Mouse (Mus musculus): Measurements from ENCODE around the gene Kalrn. TPM values are rescaled to one million over a fixed set of nuclear protein-coding genes. Genes with fewer than 3 reads are reported as not detected.
A peak's percentile ranks its signal among the peaks of the same experiment; 100 is the strongest.

Gene Kalrn
- polyA plus RNA-seq, 1 experiment = 309 TPM

GRCm38 (mm10) chr16:34591934-34592333 lies 18.6 kb upstream of the Kalrn start:
- Histone ChIP-seq H3K4me1 (peaks cover 3% of the 10 kb centered on the region; the same call in 1 of the 2 replicates), H3K36me3 (replicated peaks; ENCODE audit: low read length) (no peaks in the 10 kb centered on the region), H3K4me3 (replicated peaks) (no peak overlapping the region), H3K9me3 (no peaks in the 10 kb centered on the region), H3K27me3 (replicated peaks) (peaks cover 11% of the 10 kb centered on the region)
- TF ChIP-seq FLI1 (IDR thresholded peaks at IDR 0.05; ENCODE audit: low read length) = no peak
- no peak for TF ChIP-seq GATA1 (IDR thresholded peaks at IDR 0.05; ENCODE audit: borderline replicate concordance, low read length)

GRCm38 (mm10) chr16:34579671-34580326 lies 6.5 kb upstream of the Kalrn start:
- TF ChIP-seq GATA1 (IDR thresholded peaks at IDR 0.05; ENCODE audit: borderline replicate concordance, low read length) = no peak
- TF ChIP-seq FLI1 (IDR thresholded peaks at IDR 0.05; ENCODE audit: low read length) = no peak

GRCm38 (mm10) chr16:34573856-34574491 lies 642 bp upstream of the Kalrn start:
- peaks cover 21% of the 10 kb centered on the region for H3K4me1 ChIP-seq
- peak overlapping the region; percentile 89 for H3K4me3 ChIP-seq (replicated peaks)
- no peaks in the 10 kb centered on the region for H3K36me3 ChIP-seq (replicated peaks; ENCODE audit: low read length)
- peaks cover 77% of the 10 kb centered on the region for H3K27me3 ChIP-seq (replicated peaks)
- TF ChIP-seq GATA1 (IDR thresholded peaks at IDR 0.05; ENCODE audit: borderline replicate concordance, low read length) (no peak), FLI1 (IDR thresholded peaks at IDR 0.05; ENCODE audit: low read length) (no peak)
- no peaks in the 10 kb centered on the region for H3K9me3 ChIP-seq

More at GRCm38 (mm10) chr16:34579671-34580326, 6.5 kb upstream of the Kalrn start:
- H3K27me3 ChIP-seq (replicated peaks) = peaks cover 20% of the 10 kb centered on the region
- no peaks in the 10 kb centered on the region for H3K4me1 ChIP-seq
- no peak overlapping the region for H3K4me3 ChIP-seq (replicated peaks)
- peaks cover 4% of the 10 kb centered on the region for H3K9me3 ChIP-seq
- no peaks in the 10 kb centered on the region for H3K36me3 ChIP-seq (replicated peaks; ENCODE audit: low read length)

DNA sequence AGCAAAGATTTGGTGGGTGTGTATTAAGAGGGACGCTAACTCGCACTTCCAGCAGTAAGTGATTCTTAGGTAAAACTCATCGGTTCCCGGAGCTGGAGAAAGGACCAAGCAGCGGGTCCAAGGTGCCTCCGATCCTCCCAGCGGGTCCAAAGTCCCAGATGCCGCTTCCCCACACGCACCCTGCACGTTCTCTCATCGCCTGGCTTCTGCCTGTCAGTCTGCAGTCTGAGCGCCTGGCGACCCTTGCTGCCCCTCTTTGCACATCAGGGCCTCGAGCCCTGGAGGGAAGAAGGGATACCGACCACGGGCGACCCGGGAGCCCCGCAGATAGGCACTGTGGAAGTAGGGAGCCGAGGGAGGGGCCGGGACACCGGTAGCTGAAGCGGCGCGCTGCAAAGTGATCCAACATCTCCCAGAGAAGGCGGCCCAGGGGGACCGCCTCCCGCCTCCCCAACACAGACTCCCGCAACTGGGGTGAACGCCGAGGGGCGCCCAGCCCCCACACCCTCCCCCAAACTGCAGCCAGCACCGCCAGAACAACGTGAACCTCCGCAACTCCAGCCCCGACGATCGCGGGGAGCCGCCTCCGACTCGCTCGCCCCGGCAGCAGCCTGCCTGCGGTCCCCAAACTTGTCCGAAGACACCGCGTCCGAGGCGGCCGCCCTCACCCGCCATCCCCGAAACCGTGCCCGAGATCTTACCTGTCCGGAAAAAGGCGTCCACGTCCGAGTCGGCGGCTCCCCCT lies 754 bp downstream of the Kalrn start:
- peaks cover 87% of the 10 kb centered on the region for H3K27me3 ChIP-seq (replicated peaks)
- H3K36me3 ChIP-seq (replicated peaks; ENCODE audit: low read length) = no peaks in the 10 kb centered on the region
- TF ChIP-seq FLI1 (IDR thresholded peaks at IDR 0.05; ENCODE audit: low read length) = no peak
- TF ChIP-seq GATA1 (IDR thresholded peaks at IDR 0.05; ENCODE audit: borderline replicate concordance, low read length) = no peak
- H3K4me3 ChIP-seq (replicated peaks) = peak overlapping the region; percentile 89
- peaks cover 21% of the 10 kb centered on the region for H3K4me1 ChIP-seq
- peaks cover 1% of the 10 kb centered on the region for H3K9me3 ChIP-seq

DNA sequence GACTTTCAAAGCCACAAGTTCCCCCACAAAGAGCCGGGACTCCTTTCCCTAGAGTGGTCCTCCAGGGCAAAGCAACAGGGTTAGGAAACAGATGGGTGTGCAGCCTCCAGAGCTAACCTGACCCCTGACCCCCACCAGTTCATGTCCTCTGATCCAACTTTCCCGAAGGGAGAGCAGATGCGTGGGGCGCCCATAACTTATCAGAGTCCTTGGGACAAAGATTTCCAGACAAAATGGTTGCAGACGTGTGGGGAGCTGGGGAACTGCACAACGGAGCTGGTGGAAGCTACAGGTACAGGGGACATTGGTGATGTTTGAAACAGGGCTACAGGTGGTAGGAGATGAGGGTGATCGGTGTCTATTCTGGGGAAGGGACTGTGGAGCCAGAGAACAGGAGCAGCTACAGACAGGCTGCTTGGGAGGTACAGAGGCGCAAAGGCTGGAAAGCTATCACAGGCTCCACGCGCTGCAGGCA lies 1.4 kb downstream of the Kalrn start:
- Histone ChIP-seq H3K27me3 (replicated peaks) (peaks cover 92% of the 10 kb centered on the region), H3K4me3 (replicated peaks) (peak overlapping the region; percentile 89), H3K4me1 (peaks cover 21% of the 10 kb centered on the region), H3K36me3 (replicated peaks; ENCODE audit: low read length) (no peaks in the 10 kb centered on the region), H3K9me3 (peaks cover 7% of the 10 kb centered on the region)
- no peak for TF ChIP-seq GATA1 (IDR thresholded peaks at IDR 0.05; ENCODE audit: borderline replicate concordance, low read length)
- TF ChIP-seq FLI1 (IDR thresholded peaks at IDR 0.05; ENCODE audit: low read length) = no peak

GRCm38 (mm10) chr16:34569897-34570296 lies 3.4 kb downstream of the Kalrn start:
- Histone ChIP-seq H3K4me1 (peaks cover 21% of the 10 kb centered on the region), H3K27me3 (replicated peaks) (peaks cover 97% of the 10 kb centered on the region), H3K4me3 (replicated peaks) (no peak overlapping the region), H3K36me3 (replicated peaks; ENCODE audit: low read length) (no peaks in the 10 kb centered on the region), H3K9me3 (peaks cover 10% of the 10 kb centered on the region)
- TF ChIP-seq FLI1 (IDR thresholded peaks at IDR 0.05; ENCODE audit: low read length) (no peak), GATA1 (IDR thresholded peaks at IDR 0.05; ENCODE audit: borderline replicate concordance, low read length) (no peak)

GRCm38 (mm10) chr16:34568831-34569230 lies 4.5 kb downstream of the Kalrn start:
- Histone ChIP-seq H3K4me3 (replicated peaks) (no peak overlapping the region), H3K9me3 (peaks cover 10% of the 10 kb centered on the region), H3K4me1 (peaks cover 17% of the 10 kb centered on the region), H3K36me3 (replicated peaks; ENCODE audit: low read length) (no peaks in the 10 kb centered on the region), H3K27me3 (replicated peaks) (peaks cover 97% of the 10 kb centered on the region)
- TF ChIP-seq FLI1 (IDR thresholded peaks at IDR 0.05; ENCODE audit: low read length) (no peak), GATA1 (IDR thresholded peaks at IDR 0.05; ENCODE audit: borderline replicate concordance, low read length) (no peak)

DNA sequence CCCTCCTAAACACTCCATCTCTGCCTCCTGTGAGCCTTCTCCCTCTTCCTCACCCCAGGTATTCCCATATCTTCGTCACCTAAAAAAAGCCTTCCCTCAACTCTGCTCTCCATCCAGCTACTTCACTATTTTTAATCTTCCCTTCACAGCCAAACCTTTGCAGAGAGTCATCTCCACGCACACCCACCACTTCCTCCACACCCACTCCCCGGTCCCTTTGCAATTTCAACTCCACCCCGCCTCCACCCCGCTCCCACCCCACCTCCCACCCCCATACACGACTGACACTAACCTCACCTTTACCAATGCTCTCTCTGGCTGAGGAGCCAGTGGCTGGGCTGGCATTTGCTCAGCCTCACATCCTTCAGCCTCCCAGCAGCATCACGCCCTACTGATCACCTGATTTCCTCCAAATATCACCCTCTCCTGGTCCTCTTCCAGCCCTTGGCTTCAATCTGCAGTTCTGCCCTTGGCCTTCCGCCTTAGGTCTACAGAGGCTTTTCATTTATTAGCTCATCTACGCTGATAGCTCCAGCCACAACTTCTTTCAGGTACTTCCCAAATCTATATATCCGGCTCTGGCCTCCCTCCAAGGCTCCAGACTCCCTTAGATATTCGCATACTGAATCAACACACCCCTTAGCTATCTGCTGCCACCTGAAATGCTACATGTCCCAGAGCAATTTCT lies 9.6 kb downstream of the Kalrn start:
- no peak for TF ChIP-seq FLI1 (IDR thresholded peaks at IDR 0.05; ENCODE audit: low read length)
- no peak for TF ChIP-seq GATA1 (IDR thresholded peaks at IDR 0.05; ENCODE audit: borderline replicate concordance, low read length)
- peaks cover 10% of the 10 kb centered on the region for H3K9me3 ChIP-seq
- peaks cover 78% of the 10 kb centered on the region for H3K27me3 ChIP-seq (replicated peaks)

GRCm38 (mm10) chr16:34561734-34562135 lies 11.6 kb downstream of the Kalrn start:
- H3K27me3 ChIP-seq (replicated peaks) = peaks cover 73% of the 10 kb centered on the region
- no peak overlapping the region for H3K4me3 ChIP-seq (replicated peaks)
- no peaks in the 10 kb centered on the region for H3K4me1 ChIP-seq
- no peak for TF ChIP-seq GATA1 (IDR thresholded peaks at IDR 0.05; ENCODE audit: borderline replicate concordance, low read length)
- TF ChIP-seq FLI1 (IDR thresholded peaks at IDR 0.05; ENCODE audit: low read length) = no peak
- H3K36me3 ChIP-seq (replicated peaks; ENCODE audit: low read length) = no peaks in the 10 kb centered on the region
- H3K9me3 ChIP-seq = peaks cover under 1% of the 10 kb centered on the region

More for the DNA sequence above, 9.6 kb downstream of the Kalrn start:
- Histone ChIP-seq H3K36me3 (replicated peaks; ENCODE audit: low read length) (no peaks in the 10 kb centered on the region), H3K4me1 (no peaks in the 10 kb centered on the region), H3K4me3 (replicated peaks) (no peak overlapping the region)

Data from megakaryocyte, embryonic 14.5 days (primary cell).